Mouse (Mus musculus): ENCODE measurements at regions not wholly inside any gene's neighbourhood (a gene's known extent, or its start where the extent isn't known, plus 50 kb on each side); places are given as distances from the start of the nearest gene placed in this dataset.

DNA sequence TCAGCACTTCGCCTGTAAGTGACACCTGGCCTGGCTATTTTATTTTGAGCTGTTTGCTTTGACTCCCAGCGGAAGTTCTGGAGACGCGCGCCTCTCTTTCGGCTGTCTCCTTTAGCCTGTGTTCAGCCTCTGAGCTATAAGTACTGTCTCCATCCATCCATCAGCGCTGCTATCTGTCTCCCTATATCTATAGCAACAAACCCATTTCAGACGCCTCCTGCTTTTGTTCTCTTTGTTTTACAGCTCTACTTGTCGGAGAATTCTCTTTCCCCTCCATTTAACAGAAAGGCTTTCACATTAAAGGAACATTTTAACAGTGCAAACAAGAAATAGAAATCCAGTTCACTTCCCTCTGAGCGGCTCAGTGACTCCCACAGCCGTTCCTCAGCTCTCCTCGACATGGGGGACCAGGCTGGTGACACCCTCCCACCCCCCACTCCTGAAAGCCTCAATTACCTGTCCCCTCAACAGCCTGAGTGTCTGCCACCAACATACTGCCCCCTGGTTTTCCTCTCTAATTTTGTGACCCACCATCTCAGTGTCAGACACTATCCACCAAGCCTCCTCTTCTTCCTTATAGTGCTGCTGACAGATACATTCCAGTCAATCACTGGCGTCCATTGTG lies 682.7 kb downstream of the Gm9195 start:
- TF ChIP-seq POLR2A (IDR thresholded peaks at IDR 0.05; ENCODE audit: extremely low read depth, insufficient read depth, low read length) (no peak), CTCF (IDR thresholded peaks at IDR 0.05; ENCODE audit: low read depth, low read length) (no peak)

All from liver, adult 2 months (tissue).